Mouse (Mus musculus): Measurements from ENCODE around the gene Jak1. TPM values are rescaled to one million over a fixed set of nuclear protein-coding genes. Genes with fewer than 3 reads are reported as not detected.

Gene Jak1
- polyA plus RNA-seq, 2 experiments: 19.8 to 38.2 TPM

DNA sequence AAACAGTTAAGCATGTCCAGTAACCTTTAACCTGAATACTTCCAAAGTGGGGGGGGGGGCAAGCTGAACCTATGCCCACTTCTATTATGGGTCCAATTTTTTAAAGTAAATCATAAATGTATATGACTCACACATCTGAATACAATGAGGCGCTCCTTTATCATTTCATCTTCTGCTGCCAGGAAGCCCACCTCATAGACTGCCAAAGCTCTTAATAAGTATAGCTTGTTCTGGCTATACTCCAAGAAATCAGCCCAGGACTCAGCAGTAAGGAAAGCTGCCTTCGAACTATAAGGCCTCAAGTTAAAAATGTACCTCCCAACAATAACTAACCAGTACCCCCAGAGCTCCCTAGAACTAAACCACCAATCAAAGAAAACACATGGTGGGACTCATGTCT is 44.1 kb downstream of the Jak1 start:
- Histone ChIP-seq H3K27me3 (ENCODE audit: control insufficient read depth, insufficient read depth, low read length) (no peaks in the 10 kb centered on the region), H3K4me2 (ENCODE audit: low read depth) (no peak overlapping the region), H3K9me3 (ENCODE audit: control insufficient read depth, low read length) (no peaks in the 10 kb centered on the region), H3K36me3 (replicated peaks; ENCODE audit: control insufficient read depth, insufficient read depth, low read depth) (no peaks in the 10 kb centered on the region), H3K27ac (no peak overlapping the region), H3K9ac (replicated peaks) (no peak overlapping the region), H3K4me3 (ENCODE audit: insufficient read depth in 1 of 2, low read depth in 2 of 2, low read length in 2 of 2) (no peak overlapping the region), H3K4me1 (replicated peaks; ENCODE audit: control insufficient read depth in 2 of 2, insufficient read depth in 2 of 2, low read length in 1 of 2) (peaks cover 5 to 24% of the 10 kb centered on the region in 2 experiments; a peak in 3 of 4 replicates)
- DNase-seq (ENCODE audit: low read depth in 3 of 3, low spot score in 3 of 3) (no peak), ATAC-seq (ENCODE audit: insufficient read depth) (no peak)
- WGBS (ENCODE audit: insufficient replicate concordance): 57% methylated on average over 2 of the region's 2 CpGs
- TF ChIP-seq EP300 (IDR thresholded peaks at IDR 0.05; ENCODE audit: low read depth) (no peak), CTCF (IDR thresholded peaks at IDR 0.05; ENCODE audit: low read depth) (no peak)

DNA sequence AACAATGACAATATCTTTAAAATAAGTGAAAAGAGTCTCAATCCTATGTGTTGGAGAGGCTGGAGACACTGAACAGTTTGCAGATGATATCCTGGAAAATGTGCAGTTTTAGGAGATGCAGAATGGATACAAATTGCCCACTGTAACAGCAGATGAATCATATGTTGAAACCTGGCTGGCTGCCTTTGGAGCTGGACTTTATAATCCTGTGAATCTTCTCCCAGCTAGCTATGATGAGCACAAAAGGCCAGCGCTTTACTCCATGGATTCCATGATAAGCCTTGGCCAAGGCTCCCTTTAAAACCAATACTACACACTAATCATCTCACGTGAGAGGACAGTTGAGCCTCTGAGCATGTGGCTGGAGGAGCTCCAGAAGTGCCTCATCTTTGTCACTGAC is 45.2 kb downstream of the Jak1 start:
- Histone ChIP-seq H3K36me3 (replicated peaks; ENCODE audit: control insufficient read depth, insufficient read depth, low read depth) (no peaks in the 10 kb centered on the region), H3K4me2 (ENCODE audit: low read depth) (no peak overlapping the region), H3K4me3 (ENCODE audit: insufficient read depth in 1 of 2, low read depth in 2 of 2, low read length in 2 of 2) (no peak overlapping the region), H3K27me3 (ENCODE audit: control insufficient read depth, insufficient read depth, low read length) (no peaks in the 10 kb centered on the region), H3K4me1 (replicated peaks; ENCODE audit: control insufficient read depth in 2 of 2, insufficient read depth in 2 of 2, low read length in 1 of 2) (peaks cover 5 to 26% of the 10 kb centered on the region in 2 experiments; a peak in 3 of 4 replicates), H3K9me3 (ENCODE audit: control insufficient read depth, low read length) (no peaks in the 10 kb centered on the region), H3K9ac (replicated peaks) (no peak overlapping the region), H3K27ac (no peak overlapping the region)
- no peak for DNase-seq (ENCODE audit: low read depth in 3 of 3, low spot score in 3 of 3)
- no peak for TF ChIP-seq CTCF (IDR thresholded peaks at IDR 0.05; ENCODE audit: low read depth)
- TF ChIP-seq EP300 (IDR thresholded peaks at IDR 0.05; ENCODE audit: low read depth): no peak
- no peak for ATAC-seq (ENCODE audit: insufficient read depth)
- 77% methylated on average over 2 of the region's 2 CpGs for WGBS (ENCODE audit: insufficient replicate concordance)

DNA sequence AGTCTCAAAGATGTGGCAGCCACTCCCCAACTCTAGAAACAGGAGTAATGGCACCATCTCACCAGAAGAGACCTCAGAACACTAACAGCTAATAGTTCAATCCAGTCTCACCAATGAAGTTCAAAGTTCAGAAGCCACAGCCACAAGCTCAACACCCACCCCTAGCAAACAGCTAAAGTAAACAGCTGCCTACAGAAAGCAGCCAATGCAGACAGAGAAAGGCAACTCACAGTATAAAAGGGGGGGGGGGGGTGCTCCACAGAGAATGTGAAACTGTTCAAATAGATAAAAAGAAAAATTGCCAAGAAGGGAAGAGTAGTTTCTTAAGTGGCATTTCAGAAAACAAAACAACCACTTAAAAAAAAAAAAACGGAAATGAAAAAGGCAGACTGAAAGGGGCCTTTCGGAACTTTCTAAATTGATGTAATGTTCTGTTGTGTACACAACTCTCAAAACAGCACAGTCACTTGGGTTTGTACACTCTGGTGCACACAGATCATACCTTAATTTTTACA is 48.0 kb downstream of the Jak1 start:
- peaks cover 5 to 24% of the 10 kb centered on the region in 2 experiments for H3K4me1 ChIP-seq (replicated peaks; ENCODE audit: control insufficient read depth in 2 of 2, insufficient read depth in 2 of 2, low read length in 1 of 2)
- H3K9me3 ChIP-seq (ENCODE audit: control insufficient read depth, low read length): no peaks in the 10 kb centered on the region
- H3K9ac ChIP-seq (replicated peaks): no peak overlapping the region
- no peak for DNase-seq (ENCODE audit: low read depth in 3 of 3, low spot score in 3 of 3)
- 52% methylated on average over 2 of the region's 2 CpGs for WGBS (ENCODE audit: insufficient replicate concordance)
- TF ChIP-seq EP300 (IDR thresholded peaks at IDR 0.05; ENCODE audit: low read depth): no peak
- TF ChIP-seq CTCF (IDR thresholded peaks at IDR 0.05; ENCODE audit: low read depth): no peak
- H3K36me3 ChIP-seq (replicated peaks; ENCODE audit: control insufficient read depth, insufficient read depth, low read depth): no peaks in the 10 kb centered on the region
- no peaks in the 10 kb centered on the region for H3K27me3 ChIP-seq (ENCODE audit: control insufficient read depth, insufficient read depth, low read length)
- H3K4me3 ChIP-seq (ENCODE audit: insufficient read depth in 1 of 2, low read depth in 2 of 2, low read length in 2 of 2): no peak overlapping the region
- no peak overlapping the region; the same call in 1 of the 2 replicates for H3K4me2 ChIP-seq (ENCODE audit: low read depth)
- H3K27ac ChIP-seq: no peak overlapping the region
- ATAC-seq (ENCODE audit: insufficient read depth): peak; percentile 55

DNA sequence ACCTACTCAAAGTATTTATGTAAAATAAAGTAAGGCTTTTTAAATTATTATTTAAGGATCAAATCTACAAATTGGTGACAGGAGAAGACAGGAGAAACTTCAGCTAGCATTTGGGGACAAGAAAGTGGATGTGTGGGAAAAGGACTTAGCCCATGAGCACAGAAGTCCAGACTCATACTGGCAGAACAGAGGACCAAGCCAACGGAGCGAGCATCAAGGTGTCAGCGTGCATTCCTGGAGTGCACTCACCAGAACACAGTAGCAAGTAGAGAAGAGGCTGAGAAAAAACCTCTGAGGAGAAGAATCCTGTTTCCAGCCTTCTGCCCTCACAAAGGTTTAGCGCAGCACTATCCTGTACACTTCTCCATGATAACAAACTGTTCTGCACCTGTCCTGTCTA is 48.8 kb downstream of the Jak1 start:
- Histone ChIP-seq H3K9ac (replicated peaks) (no peak overlapping the region), H3K9me3 (ENCODE audit: control insufficient read depth, low read length) (no peaks in the 10 kb centered on the region), H3K4me2 (ENCODE audit: low read depth) (no peak overlapping the region), H3K27ac (no peak overlapping the region), H3K36me3 (replicated peaks; ENCODE audit: control insufficient read depth, insufficient read depth, low read depth) (no peaks in the 10 kb centered on the region), H3K4me3 (ENCODE audit: insufficient read depth in 1 of 2, low read depth in 2 of 2, low read length in 2 of 2) (no peak overlapping the region), H3K4me1 (replicated peaks; ENCODE audit: control insufficient read depth in 2 of 2, insufficient read depth in 2 of 2, low read length in 1 of 2) (peaks cover 3 to 19% of the 10 kb centered on the region in 2 experiments), H3K27me3 (ENCODE audit: control insufficient read depth, insufficient read depth, low read length) (no peaks in the 10 kb centered on the region)
- ATAC-seq (ENCODE audit: insufficient read depth) (no peak), DNase-seq (ENCODE audit: low read depth in 3 of 3, low spot score in 3 of 3) (no peak)
- TF ChIP-seq CTCF (IDR thresholded peaks at IDR 0.05; ENCODE audit: low read depth): no peak
- TF ChIP-seq EP300 (IDR thresholded peaks at IDR 0.05; ENCODE audit: low read depth): no peak
- WGBS (ENCODE audit: insufficient replicate concordance): 87% methylated on average over 4 of the region's 4 CpGs

DNA sequence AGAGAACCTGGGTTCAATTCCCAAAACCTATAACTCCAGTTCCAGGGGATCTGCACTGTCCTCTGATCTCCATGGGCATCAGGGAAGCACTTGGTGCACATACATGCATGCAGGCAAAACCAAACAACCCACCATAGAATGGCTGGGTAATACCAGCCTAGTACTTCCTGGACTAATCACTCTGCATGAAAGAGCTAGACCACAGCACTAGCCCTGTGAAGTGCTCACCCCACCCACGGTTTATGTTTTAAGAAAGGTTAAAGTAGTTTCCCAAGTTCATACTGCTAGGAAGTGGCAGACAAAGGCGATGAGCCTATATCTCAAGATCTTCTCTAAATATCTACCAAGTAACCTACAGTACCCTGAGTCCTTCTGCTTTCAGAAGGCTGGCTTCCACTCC is 51.6 kb downstream of the Jak1 start:
- WGBS (ENCODE audit: insufficient replicate concordance): 39% methylated on average over 2 of the region's 2 CpGs
- Histone ChIP-seq H3K9me3 (ENCODE audit: control insufficient read depth, low read length) (no peaks in the 10 kb centered on the region), H3K4me1 (replicated peaks; ENCODE audit: control insufficient read depth in 2 of 2, insufficient read depth in 2 of 2, low read length in 1 of 2) (peaks cover 3 to 19% of the 10 kb centered on the region in 2 experiments), H3K27me3 (ENCODE audit: control insufficient read depth, insufficient read depth, low read length) (no peaks in the 10 kb centered on the region), H3K9ac (replicated peaks) (no peak overlapping the region), H3K4me3 (ENCODE audit: insufficient read depth in 1 of 2, low read depth in 2 of 2, low read length in 2 of 2) (no peak overlapping the region), H3K27ac (no peak overlapping the region), H3K36me3 (replicated peaks; ENCODE audit: control insufficient read depth, insufficient read depth, low read depth) (no peaks in the 10 kb centered on the region), H3K4me2 (ENCODE audit: low read depth) (no peak overlapping the region)
- TF ChIP-seq EP300 (IDR thresholded peaks at IDR 0.05; ENCODE audit: low read depth) (no peak), CTCF (IDR thresholded peaks at IDR 0.05; ENCODE audit: low read depth) (no peak)
- no peak for ATAC-seq (ENCODE audit: insufficient read depth)
- no peak for DNase-seq (ENCODE audit: low read depth in 3 of 3, low spot score in 3 of 3)
